28 mouse cellular contexts compared by ENCODE assay signal in the genomic region with DNA sequence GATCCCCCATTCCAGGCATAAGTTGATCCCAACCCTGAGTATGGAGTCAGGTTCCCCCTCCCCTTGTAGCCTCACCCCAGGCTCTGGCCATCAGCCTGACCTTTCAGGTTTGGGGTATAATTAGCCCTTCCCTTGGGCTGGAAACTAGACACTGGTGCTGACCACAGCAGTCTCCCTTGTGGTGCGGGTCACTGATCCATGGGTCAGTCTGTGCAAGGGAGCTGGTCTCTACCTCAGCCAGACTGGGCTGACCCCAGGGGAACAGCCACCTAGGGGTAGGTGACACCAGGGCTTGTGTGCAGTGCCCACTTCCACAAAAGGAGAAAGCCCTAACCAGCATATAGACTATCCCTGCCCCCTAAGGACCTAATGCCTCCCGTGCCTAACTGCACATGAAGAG. TPM values are rescaled to one million over a fixed set of nuclear protein-coding genes. Genes with fewer than 3 reads are reported as not detected.
DNase-seq lines count a peak whose midpoint lies in the region; TF ChIP-seq lines count a peak whose summit lies in the region.
"Had no signal": no experiment of that assay in that cellular context is flagged by ENCODE, and none has a peak within 500 bp of the region (broad histone marks: within the 10 kb centered on the region; RNA-seq: fewer than 3 reads in every experiment).

No protein-coding gene starts in this region.

- no peak overlapping the region for H3ac ChIP-seq in myocyte (ENCODE audit: control insufficient read depth, insufficient read length)

- peak; percentile 25 for TF ChIP-seq POLR2A in myocyte (IDR thresholded peaks at IDR 0.05; ENCODE audit: insufficient read length, low read depth)

- H3K4me2 ChIP-seq in myocyte (ENCODE audit: low read depth), result peak overlapping the region; percentile 30
- H3K4me2 ChIP-seq: embryonic facial prominence, embryonic 12.5 days; embryonic facial prominence, embryonic 15.5 days; heart, embryonic 12.5 days; heart, embryonic 15.5 days; hindbrain, embryonic 12.5 days; hindbrain, embryonic 15.5 days had no signal

- no peak overlapping the region for H3K4me3 ChIP-seq in myocyte
- H3K4me3 ChIP-seq: embryonic facial prominence, embryonic 12.5 days; embryonic facial prominence, embryonic 15.5 days; heart, embryonic 12.5 days; heart, embryonic 15.5 days; hindbrain, embryonic 12.5 days; hindbrain, embryonic 15.5 days had no signal

- intact Hi-C loops in gastrocnemius, postnatal 14 days (cut with DNase I; ENCODE audit: low total_unique reads), result loop anchor here (5.0 kb wide), 1 partner anchor 39 kb away; no protein-coding TSS in a partner anchor

- peaks cover 6% of the 10 kb centered on the region for H3K27me3 ChIP-seq in myocyte (ENCODE audit: control insufficient read depth, insufficient read depth, insufficient read length)

- DNase-seq in gastrocnemius, adult 8-10 months (ENCODE audit: low spot score in 2 of 2), result peak; percentile 75 to 81
- peak; percentile 64 for DNase-seq in gastrocnemius, postnatal 14 days
- DNase-seq in testis, postnatal 14 days (ENCODE audit: low spot score), result no peak
- DNase-seq in frontal cortex, postnatal 36 days (ENCODE audit: low spot score in 2 of 2), result no peak
- no peak for DNase-seq in retina, embryonic 14.5 days (ENCODE audit: low spot score)
- DNase-seq: adrenal gland, adult 2 months; adrenal gland, postnatal 14 days; cerebellum, adult 11 months; cerebellum, adult 2 months; cerebellum, adult 9-11 months; cerebellum, postnatal 25 days; forebrain, postnatal 0 days; heart, adult 18-20 months; heart, postnatal 14 days had no signal

- no peaks in the 10 kb centered on the region for H3K36me3 ChIP-seq in myocyte (ENCODE audit: control insufficient read depth, insufficient read depth)
- H3K36me3 ChIP-seq: embryonic facial prominence, embryonic 12.5 days; embryonic facial prominence, embryonic 15.5 days; heart, embryonic 12.5 days; heart, embryonic 15.5 days; hindbrain, embryonic 12.5 days; hindbrain, embryonic 15.5 days had no signal

- H3K79me2 ChIP-seq in myocyte (ENCODE audit: control insufficient read depth, insufficient read depth), result no peaks in the 10 kb centered on the region

TF ChIP-seq in myocyte, 11 proteins besides CTCF, POLR2A, EP300 and RAD21:
- no peak for TF ChIP-seq SRF (IDR thresholded peaks at IDR 0.05; ENCODE audit: control insufficient read depth, insufficient read length, low read depth)
- no peak for TF ChIP-seq REST (IDR thresholded peaks at IDR 0.05; ENCODE audit: insufficient read depth, insufficient read length)
- TF ChIP-seq E2F4 (IDR thresholded peaks at IDR 0.05; ENCODE audit: insufficient read depth), result no peak
- TF ChIP-seq TCF12 (IDR thresholded peaks at IDR 0.05; ENCODE audit: insufficient read depth, poor library complexity, severe bottlenecking), result no peak
- no peak for TF ChIP-seq MYOG (IDR thresholded peaks at IDR 0.05; ENCODE audit: control insufficient read depth in 1 of 3, insufficient read depth in 1 of 3, insufficient read length in 2 of 3, low read depth in 2 of 3)
- no peak for TF ChIP-seq POLR2AphosphoS2 (IDR thresholded peaks at IDR 0.05; ENCODE audit: insufficient read length, low read depth)
- no peak for TF ChIP-seq TCF3 (IDR thresholded peaks at IDR 0.05; ENCODE audit: insufficient read length, low read depth)
- no peak for TF ChIP-seq MAX (IDR thresholded peaks at IDR 0.05; ENCODE audit: low read depth)
- no peak for TF ChIP-seq USF1 (IDR thresholded peaks at IDR 0.05; ENCODE audit: low read depth)
- no peak for TF ChIP-seq MYOD1 (IDR thresholded peaks at IDR 0.05; ENCODE audit: control insufficient read depth in 1 of 3, insufficient read length in 2 of 3, low read depth in 2 of 3)
TF ChIP-seq in myocyte: peak in this region for 0.

RNA-seq across cellular contexts. Expression of a gene that starts 1.4 kb away (rescaled TPM):
- 1,000 to 10,000 TPM; 5,017 to 5,674 (median 5,484) TPM for total RNA-seq in gastrocnemius, adult 8-10 months (2022)
- total RNA-seq in gastrocnemius, postnatal 14 days (2021), result 1,000 to 10,000 TPM; 3,999 to 4,490 TPM
- polyA plus RNA-seq in myocyte (2012; fragmentation: generic; extraction: Trizol), result 4.7 TPM
- total RNA-seq: common myeloid progenitor, adult 5-6 weeks; hematopoietic stem cell, adult 5-6 weeks; MEL had no signal
- polyA plus RNA-seq: adrenal gland, adult 2 months; C2C12; CD4-positive, CD25-positive, alpha-beta regulatory T cell, adult 4 months; forebrain, embryonic 11.5 days had no signal

RNA-seq across cellular contexts. Expression of a gene that starts 8.8 kb away (rescaled TPM):
- total RNA-seq in gastrocnemius, adult 8-10 months (2022), result not detected
- under 1 TPM; 0.16 to 0.18 TPM for total RNA-seq in gastrocnemius, postnatal 14 days (2021)
- 0.05 TPM for polyA plus RNA-seq in myocyte (2012; fragmentation: generic; extraction: Trizol)
- total RNA-seq: common myeloid progenitor, adult 5-6 weeks; hematopoietic stem cell, adult 5-6 weeks had no signal
- polyA plus RNA-seq: embryonic facial prominence, embryonic 12.5 days; forebrain, embryonic 14.5 days; forebrain, postnatal 0 days; heart, embryonic 12.5 days; hindbrain, embryonic 15.5 days had no signal

RNA-seq across cellular contexts. Expression of a gene that starts 25.6 kb away (rescaled TPM):
- total RNA-seq in gastrocnemius, adult 8-10 months (2022), result 1 to 10 TPM; 4.6 to 5.9 (median 5.4) TPM
- 1 to 10 TPM; 7.0 to 7.8 TPM for total RNA-seq in gastrocnemius, postnatal 14 days (2021)
- 23.9 TPM for polyA plus RNA-seq in myocyte (2012; fragmentation: generic; extraction: Trizol)

RNA-seq across cellular contexts. Expression of a gene that starts 26.7 kb away (rescaled TPM):
- total RNA-seq in gastrocnemius, adult 8-10 months (2022), result 1 to 10 TPM; 3.4 to 5.4 (median 4.4) TPM
- 1 to 10 TPM; 3.8 to 4.7 TPM for total RNA-seq in gastrocnemius, postnatal 14 days (2021)
- polyA plus RNA-seq in myocyte (2012; fragmentation: generic; extraction: Trizol), result 1.7 TPM
- total RNA-seq: common myeloid progenitor, adult 5-6 weeks; hematopoietic stem cell, adult 5-6 weeks had no signal

RNA-seq across cellular contexts. Expression of a gene that starts 26.7 kb away (rescaled TPM):
- total RNA-seq in gastrocnemius, adult 8-10 months (2022), result 10 to 100 TPM; 48.6 to 53.7 (median 51.8) TPM
- total RNA-seq in gastrocnemius, postnatal 14 days (2021), result 10 to 100 TPM; 44.1 to 48.8 TPM
- polyA plus RNA-seq in myocyte (2012; fragmentation: generic; extraction: Trizol), result 98.2 TPM

Comparison
In these comparisons a context has a peak if more than half of its experiments do, and no peak if none do; other contexts are left out.
1. DNase-seq: peak in gastrocnemius, adult 8-10 months (2 of 2) and gastrocnemius, postnatal 14 days (single experiment); none in testis, postnatal 14 days (single experiment), frontal cortex, postnatal 36 days (0 of 2) and retina, embryonic 14.5 days (single experiment).